Mouse (Mus musculus): ENCODE data around the gene Wdcp. TPM values are rescaled to one million over a fixed set of nuclear protein-coding genes. Genes with fewer than 3 reads are reported as not detected.

Gene Wdcp
- polyA plus RNA-seq, 1 experiment = 7.7 TPM

DNA sequence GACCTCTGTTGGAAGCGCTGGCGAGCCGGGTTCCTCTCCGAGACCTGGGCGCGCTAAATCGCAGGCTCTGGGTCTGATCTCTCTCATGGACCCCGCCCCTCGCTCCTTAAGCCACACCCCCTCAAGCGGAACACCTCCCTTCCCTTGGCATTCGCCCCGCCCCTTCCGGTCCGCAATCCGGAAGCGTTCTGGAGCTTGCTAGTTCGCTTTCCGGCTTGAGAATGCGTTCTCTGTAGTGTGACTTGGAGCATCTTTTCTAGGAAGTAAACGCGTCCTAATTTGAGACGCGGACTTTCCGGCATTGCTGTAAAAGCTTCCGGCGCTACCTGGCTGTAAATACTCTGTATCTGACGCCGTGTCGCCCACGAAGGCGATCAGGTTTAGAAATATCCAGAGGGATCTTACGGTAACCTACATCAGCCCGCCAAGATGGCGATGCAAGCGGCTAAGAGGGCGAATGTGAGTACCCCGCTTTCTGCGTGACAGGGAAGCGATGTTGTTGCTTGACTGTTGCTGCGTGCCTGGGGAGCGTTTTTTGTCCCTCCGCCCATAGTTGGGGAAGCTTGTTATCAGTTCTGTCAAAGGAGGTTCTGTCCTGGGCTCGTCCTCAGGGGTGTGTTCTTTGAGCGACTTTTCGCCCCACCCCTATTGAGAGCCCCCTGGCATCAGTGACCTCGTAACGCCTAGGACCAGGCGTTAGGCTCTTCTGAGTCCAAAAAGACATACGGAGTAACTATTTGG is 25.6 kb upstream of the Wdcp start, which contains the start of gene Sf3b6:
Gene Sf3b6, plus strand, starts transcription at position 184 of the 741 bp plus-strand sequence.
- peak; percentile 99 for DNase-seq
- Histone ChIP-seq H3K27me3 (replicated peaks; ENCODE audit: control insufficient read depth, insufficient read depth, low read length) (no peaks in the 10 kb centered on the region), H3K27ac (ENCODE audit: insufficient read depth, low read depth, low read length) (peak within 1 kb of the TSS; percentile 88), H3K4me1 (ENCODE audit: control insufficient read depth, insufficient read depth, low read length) (peaks cover 6% of the 10 kb centered on the region; the same call in 1 of the 2 replicates), H3K36me3 (ENCODE audit: control insufficient read depth, insufficient read depth, low read length) (no peaks in the 10 kb centered on the region; the same call in 1 of the 2 replicates), H3K4me3 (ENCODE audit: insufficient read depth, low read depth, low read length) (peak within 1 kb of the TSS; percentile 88)
- TF ChIP-seq POLR2A (IDR thresholded peaks at IDR 0.05; ENCODE audit: low read depth, low read length) (peak; percentile 57), CTCF (conservative IDR thresholded peaks at IDR 0.05; ENCODE audit: insufficient read depth, insufficient read length, low read depth, low read length) (no peak)
- under 1% methylated on average over 49 of the region's 49 CpGs for WGBS

DNA sequence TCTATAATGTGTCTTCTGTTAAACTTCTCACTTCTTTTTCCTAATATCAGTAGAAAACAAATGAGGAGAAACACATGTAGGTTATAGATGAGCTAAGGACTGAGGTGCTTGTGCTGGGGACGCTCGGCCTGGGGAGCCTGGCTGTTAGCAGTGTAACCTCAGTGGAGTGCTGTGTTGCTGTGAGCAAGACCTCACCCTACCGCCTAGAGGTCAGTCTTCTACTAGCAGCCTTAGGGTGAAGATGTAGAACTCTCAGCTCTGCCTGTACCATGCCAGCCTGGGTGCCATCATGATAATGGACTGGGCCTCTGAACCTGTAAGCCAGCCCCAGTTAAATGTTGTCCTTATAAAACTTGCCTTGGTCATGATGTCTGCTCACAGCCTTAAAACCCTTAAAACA is 15.8 kb upstream of the Wdcp start:
- DNase-seq = no peak
- WGBS = 76% methylated on average over 3 of the region's 3 CpGs
- H3K4me3 ChIP-seq (ENCODE audit: insufficient read depth, low read depth, low read length) = no peak overlapping the region
- no peaks in the 10 kb centered on the region; the same call in 1 of the 2 replicates for H3K4me1 ChIP-seq (ENCODE audit: control insufficient read depth, insufficient read depth, low read length)
- no peak for TF ChIP-seq CTCF (conservative IDR thresholded peaks at IDR 0.05; ENCODE audit: insufficient read depth, insufficient read length, low read depth, low read length)
- no peak for TF ChIP-seq POLR2A (IDR thresholded peaks at IDR 0.05; ENCODE audit: low read depth, low read length)
- H3K36me3 ChIP-seq (ENCODE audit: control insufficient read depth, insufficient read depth, low read length) = no peaks in the 10 kb centered on the region
- no peak overlapping the region for H3K27ac ChIP-seq (ENCODE audit: insufficient read depth, low read depth, low read length)
- no peaks in the 10 kb centered on the region for H3K27me3 ChIP-seq (replicated peaks; ENCODE audit: control insufficient read depth, insufficient read depth, low read length)

DNA sequence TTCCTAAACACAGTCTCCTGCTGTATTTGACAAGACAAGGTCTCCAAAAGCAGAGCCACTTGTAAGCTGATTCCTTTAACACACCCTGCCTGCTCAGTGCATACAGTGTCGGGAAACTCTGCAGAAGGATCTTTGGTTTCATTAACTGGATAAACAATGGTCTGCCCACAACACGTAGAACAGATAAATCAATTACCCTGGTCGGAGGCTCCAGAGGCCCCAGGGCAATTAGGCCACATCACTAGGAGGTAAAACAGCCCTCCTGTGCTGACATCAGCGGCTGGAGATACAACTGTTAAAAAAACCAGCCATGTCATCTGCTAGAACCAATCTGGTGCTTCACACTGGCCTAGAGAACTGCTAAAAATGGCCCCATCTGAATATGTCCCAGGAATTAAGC is 6.1 kb upstream of the Wdcp start:
- Histone ChIP-seq H3K4me1 (ENCODE audit: control insufficient read depth, insufficient read depth, low read length) (no peaks in the 10 kb centered on the region), H3K4me3 (ENCODE audit: insufficient read depth, low read depth, low read length) (no peak overlapping the region), H3K36me3 (ENCODE audit: control insufficient read depth, insufficient read depth, low read length) (no peaks in the 10 kb centered on the region; the same call in 1 of the 2 replicates), H3K27me3 (replicated peaks; ENCODE audit: control insufficient read depth, insufficient read depth, low read length) (no peaks in the 10 kb centered on the region), H3K27ac (ENCODE audit: insufficient read depth, low read depth, low read length) (no peak overlapping the region)
- TF ChIP-seq POLR2A (IDR thresholded peaks at IDR 0.05; ENCODE audit: low read depth, low read length) (no peak), CTCF (conservative IDR thresholded peaks at IDR 0.05; ENCODE audit: insufficient read depth, insufficient read length, low read depth, low read length) (no peak)
- DNase-seq = no peak
- WGBS = 61% methylated on average over 4 of the region's 4 CpGs

DNA sequence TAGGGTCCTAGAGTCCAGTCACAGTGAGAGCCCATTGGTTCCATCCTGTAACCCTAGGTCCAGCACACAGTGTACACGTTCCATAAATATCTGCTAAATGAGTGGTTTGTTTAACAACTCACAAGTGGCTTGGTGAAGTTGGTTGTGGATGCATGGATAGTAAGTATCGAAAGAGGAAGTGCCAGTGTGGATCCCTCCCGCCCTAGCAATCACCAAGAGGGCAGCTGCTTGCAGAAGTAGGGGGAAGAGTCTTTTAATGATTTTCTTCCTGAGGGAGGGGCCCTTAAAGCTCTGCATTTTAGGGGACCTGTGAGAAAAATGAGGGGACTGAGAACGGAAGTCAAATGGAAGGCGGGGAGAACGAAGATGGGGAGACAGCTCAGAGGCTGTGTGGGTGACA is 3.1 kb upstream of the Wdcp start:
- Histone ChIP-seq H3K27me3 (replicated peaks; ENCODE audit: control insufficient read depth, insufficient read depth, low read length) (no peaks in the 10 kb centered on the region), H3K36me3 (ENCODE audit: control insufficient read depth, insufficient read depth, low read length) (no peaks in the 10 kb centered on the region), H3K4me3 (ENCODE audit: insufficient read depth, low read depth, low read length) (no peak overlapping the region), H3K27ac (ENCODE audit: insufficient read depth, low read depth, low read length) (no peak overlapping the region), H3K4me1 (ENCODE audit: control insufficient read depth, insufficient read depth, low read length) (no peaks in the 10 kb centered on the region)
- WGBS = 70% methylated on average over 6 of the region's 6 CpGs
- TF ChIP-seq CTCF (conservative IDR thresholded peaks at IDR 0.05; ENCODE audit: insufficient read depth, insufficient read length, low read depth, low read length) (no peak), POLR2A (IDR thresholded peaks at IDR 0.05; ENCODE audit: low read depth, low read length) (no peak)
- DNase-seq = no peak

DNA sequence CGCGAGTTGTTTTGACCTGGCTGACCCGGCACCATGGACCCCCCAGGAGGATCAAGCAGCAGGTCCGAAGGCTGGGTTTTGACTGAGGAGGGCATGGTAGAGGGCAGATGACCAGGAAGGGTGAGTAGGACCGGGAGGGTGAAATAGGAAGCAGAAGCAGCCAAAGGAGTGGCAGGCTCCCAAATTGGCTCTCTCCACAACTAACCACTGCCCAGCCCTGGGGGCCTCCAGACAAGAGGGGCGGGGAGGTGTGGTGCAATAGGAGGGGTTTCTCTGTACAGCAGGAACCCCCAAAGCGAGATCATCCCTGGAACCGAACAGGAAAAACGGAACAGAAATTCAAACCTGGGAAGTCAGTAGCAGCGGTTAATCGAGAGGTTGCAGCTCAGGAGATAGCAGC is 2.4 kb upstream of the Wdcp start:
- Histone ChIP-seq H3K4me3 (ENCODE audit: insufficient read depth, low read depth, low read length) (peak overlapping the region; percentile 65), H3K36me3 (ENCODE audit: control insufficient read depth, insufficient read depth, low read length) (no peaks in the 10 kb centered on the region), H3K4me1 (ENCODE audit: control insufficient read depth, insufficient read depth, low read length) (no peaks in the 10 kb centered on the region), H3K27ac (ENCODE audit: insufficient read depth, low read depth, low read length) (no peak overlapping the region), H3K27me3 (replicated peaks; ENCODE audit: control insufficient read depth, insufficient read depth, low read length) (no peaks in the 10 kb centered on the region)
- WGBS = 5% methylated on average over 11 of the region's 11 CpGs
- DNase-seq = peak; percentile 15
- TF ChIP-seq POLR2A (IDR thresholded peaks at IDR 0.05; ENCODE audit: low read depth, low read length) (no peak), CTCF (conservative IDR thresholded peaks at IDR 0.05; ENCODE audit: insufficient read depth, insufficient read length, low read depth, low read length) (no peak)

DNA sequence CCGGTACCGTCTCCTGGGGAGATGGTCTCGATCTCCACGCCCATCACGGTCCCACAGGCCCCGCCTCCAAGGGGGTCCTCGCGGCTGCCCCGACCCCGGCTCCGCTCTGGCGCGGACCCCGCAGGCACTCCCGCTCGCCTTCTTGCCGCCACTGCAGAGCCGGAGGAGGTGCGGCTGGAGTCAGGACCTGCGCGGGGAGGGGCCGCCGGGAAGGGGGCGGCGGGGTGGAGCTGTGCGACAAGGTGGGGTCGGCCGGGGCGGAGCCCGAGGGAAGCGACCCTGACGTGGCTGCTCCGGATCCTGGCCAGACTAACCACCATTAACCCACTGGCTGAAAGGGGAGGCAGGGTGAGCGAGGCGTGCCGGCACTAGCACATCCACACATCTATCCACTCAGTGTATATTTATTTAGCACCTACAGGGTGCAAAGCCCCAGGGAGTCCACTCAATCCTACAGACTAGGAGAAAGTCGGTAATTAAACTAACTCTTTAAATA is 1.7 kb upstream of the Wdcp start, which contains the start of gene Fkbp1b:
Gene Fkbp1b, minus strand, starts transcription at position 200 of the 496 bp plus-strand sequence.
- peak; percentile 56 for DNase-seq
- WGBS = 1% methylated on average over 37 of the region's 37 CpGs
- H3K27ac ChIP-seq (ENCODE audit: insufficient read depth, low read depth, low read length) = no peak within 1 kb of the TSS
- H3K36me3 ChIP-seq (ENCODE audit: control insufficient read depth, insufficient read depth, low read length) = no peaks in the 10 kb centered on the region
- peak within 1 kb of the TSS; percentile 65 for H3K4me3 ChIP-seq (ENCODE audit: insufficient read depth, low read depth, low read length)
- H3K27me3 ChIP-seq (replicated peaks; ENCODE audit: control insufficient read depth, insufficient read depth, low read length) = no peaks in the 10 kb centered on the region
- no peak for TF ChIP-seq POLR2A (IDR thresholded peaks at IDR 0.05; ENCODE audit: low read depth, low read length)
- no peak for TF ChIP-seq CTCF (conservative IDR thresholded peaks at IDR 0.05; ENCODE audit: insufficient read depth, insufficient read length, low read depth, low read length)
- no peaks in the 10 kb centered on the region for H3K4me1 ChIP-seq (ENCODE audit: control insufficient read depth, insufficient read depth, low read length)

DNA sequence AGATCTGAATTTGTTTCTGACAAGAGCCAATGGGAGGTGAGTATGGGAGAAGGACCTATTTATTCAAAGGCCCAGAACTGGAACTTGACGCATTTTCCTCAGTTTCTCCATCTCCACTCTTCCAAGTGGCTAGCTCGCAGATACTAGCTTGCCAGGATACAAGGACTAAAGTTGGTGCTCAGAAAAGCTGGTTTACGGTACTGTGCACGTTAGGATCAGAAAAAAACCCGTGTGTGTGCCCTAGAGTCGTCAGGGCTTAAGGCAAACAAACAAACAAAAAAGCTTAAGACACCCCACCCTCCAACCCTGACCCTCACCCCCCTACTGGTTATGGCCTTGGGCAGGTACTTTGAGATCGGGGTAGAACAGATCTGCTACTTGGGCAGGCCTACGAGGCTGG is 647 bp upstream of the Wdcp start:
- 92% methylated on average over 8 of the region's 8 CpGs for WGBS

More for the DNA sequence above, 647 bp upstream of the Wdcp start:
- no peak for DNase-seq
- Histone ChIP-seq H3K27me3 (replicated peaks; ENCODE audit: control insufficient read depth, insufficient read depth, low read length) (no peaks in the 10 kb centered on the region), H3K36me3 (ENCODE audit: control insufficient read depth, insufficient read depth, low read length) (no peaks in the 10 kb centered on the region), H3K4me3 (ENCODE audit: insufficient read depth, low read depth, low read length) (no peak overlapping the region), H3K27ac (ENCODE audit: insufficient read depth, low read depth, low read length) (no peak overlapping the region), H3K4me1 (ENCODE audit: control insufficient read depth, insufficient read depth, low read length) (no peaks in the 10 kb centered on the region)
- TF ChIP-seq CTCF (conservative IDR thresholded peaks at IDR 0.05; ENCODE audit: insufficient read depth, insufficient read length, low read depth, low read length) (no peak), POLR2A (IDR thresholded peaks at IDR 0.05; ENCODE audit: low read depth, low read length) (no peak)
